Mouse (Mus musculus): Measurements from ENCODE around the gene Cables2. TPM values are rescaled to one million over a fixed set of nuclear protein-coding genes. Genes with fewer than 3 reads are reported as not detected.
A peak's percentile ranks its signal among the peaks of the same experiment; 100 is the strongest.

Gene Cables2
- polyA plus RNA-seq, 1 experiment from 2014 or later = 33.3 TPM

- H3K4me3 ChIP-seq (ENCODE audit: low read depth, low read length) = no peak overlapping the region
- no peaks in the 10 kb centered on the region for H3K36me3 ChIP-seq (ENCODE audit: control insufficient read depth, insufficient read depth, low read length)
- no peak overlapping the region for H3K9ac ChIP-seq (replicated peaks; ENCODE audit: low read depth, low read length)
- H3K9me3 ChIP-seq (ENCODE audit: control insufficient read depth, low read length) = no peaks in the 10 kb centered on the region
- no peaks in the 10 kb centered on the region for H3K27me3 ChIP-seq (ENCODE audit: control insufficient read depth, insufficient read depth, low read length)
- no peak for ATAC-seq (ENCODE audit: low read depth)
- no peak overlapping the region for H3K27ac ChIP-seq (ENCODE audit: low read depth, low read length)
- WGBS = 70% methylated on average over 6 of the region's 6 CpGs
- no peaks in the 10 kb centered on the region; the same call in 1 of the 2 replicates for H3K4me1 ChIP-seq (ENCODE audit: control insufficient read depth, insufficient read depth, low read length)
- H3K4me2 ChIP-seq (ENCODE audit: low read depth, low read length) = no peak overlapping the region
These were observed 38.3 kb downstream of the Cables2 start for GRCm38 (mm10) chr2:180234980-180235379.

GRCm38 (mm10) chr2:180234353-180234752 is 38.9 kb downstream of the Cables2 start:
- no peak for ATAC-seq (ENCODE audit: low read depth)
- Histone ChIP-seq H3K36me3 (ENCODE audit: control insufficient read depth, insufficient read depth, low read length) (no peaks in the 10 kb centered on the region), H3K9ac (replicated peaks; ENCODE audit: low read depth, low read length) (no peak overlapping the region), H3K4me2 (ENCODE audit: low read depth, low read length) (no peak overlapping the region), H3K27ac (ENCODE audit: low read depth, low read length) (no peak overlapping the region), H3K4me3 (ENCODE audit: low read depth, low read length) (no peak overlapping the region), H3K27me3 (ENCODE audit: control insufficient read depth, insufficient read depth, low read length) (no peaks in the 10 kb centered on the region), H3K4me1 (ENCODE audit: control insufficient read depth, insufficient read depth, low read length) (no peaks in the 10 kb centered on the region; the same call in 1 of the 2 replicates), H3K9me3 (ENCODE audit: control insufficient read depth, low read length) (no peaks in the 10 kb centered on the region)
- WGBS = 96% methylated on average over 8 of the region's 8 CpGs

GRCm38 (mm10) chr2:180233101-180233904 is 40.0 kb downstream of the Cables2 start:
- H3K9ac ChIP-seq (replicated peaks; ENCODE audit: low read depth, low read length) = no peak overlapping the region
- no peak overlapping the region for H3K27ac ChIP-seq (ENCODE audit: low read depth, low read length)
- no peak overlapping the region for H3K4me2 ChIP-seq (ENCODE audit: low read depth, low read length)
- peaks cover 3% of the 10 kb centered on the region; the same call in 1 of the 2 replicates for H3K4me1 ChIP-seq (ENCODE audit: control insufficient read depth, insufficient read depth, low read length)
- H3K36me3 ChIP-seq (ENCODE audit: control insufficient read depth, insufficient read depth, low read length) = no peaks in the 10 kb centered on the region
- H3K27me3 ChIP-seq (ENCODE audit: control insufficient read depth, insufficient read depth, low read length) = no peaks in the 10 kb centered on the region
- H3K4me3 ChIP-seq (ENCODE audit: low read depth, low read length) = no peak overlapping the region
- WGBS = 89% methylated on average over 7 of the region's 7 CpGs
- no peak for ATAC-seq (ENCODE audit: low read depth)
- H3K9me3 ChIP-seq (ENCODE audit: control insufficient read depth, low read length) = no peaks in the 10 kb centered on the region

- no peak overlapping the region for H3K9ac ChIP-seq (replicated peaks; ENCODE audit: low read depth, low read length)
- 47% methylated on average over 4 of the region's 4 CpGs for WGBS
- H3K4me3 ChIP-seq (ENCODE audit: low read depth, low read length) = no peak overlapping the region
- H3K27ac ChIP-seq (ENCODE audit: low read depth, low read length) = no peak overlapping the region
- no peaks in the 10 kb centered on the region for H3K9me3 ChIP-seq (ENCODE audit: control insufficient read depth, low read length)
- no peak for ATAC-seq (ENCODE audit: low read depth)
- no peak overlapping the region for H3K4me2 ChIP-seq (ENCODE audit: low read depth, low read length)
- H3K4me1 ChIP-seq (ENCODE audit: control insufficient read depth, insufficient read depth, low read length) = peaks cover 17% of the 10 kb centered on the region; the same call in 1 of the 2 replicates
- no peaks in the 10 kb centered on the region for H3K27me3 ChIP-seq (ENCODE audit: control insufficient read depth, insufficient read depth, low read length)
- H3K36me3 ChIP-seq (ENCODE audit: control insufficient read depth, insufficient read depth, low read length) = no peaks in the 10 kb centered on the region
These were observed 42.8 kb downstream of the Cables2 start for GRCm38 (mm10) chr2:180230482-180230881.

- no peak overlapping the region for H3K4me3 ChIP-seq (ENCODE audit: low read depth, low read length)
- peaks cover 8% of the 10 kb centered on the region; the same call in 1 of the 2 replicates for H3K27me3 ChIP-seq (ENCODE audit: control insufficient read depth, insufficient read depth, low read length)
- H3K4me2 ChIP-seq (ENCODE audit: low read depth, low read length) = no peak overlapping the region
- H3K9ac ChIP-seq (replicated peaks; ENCODE audit: low read depth, low read length) = no peak overlapping the region
- H3K36me3 ChIP-seq (ENCODE audit: control insufficient read depth, insufficient read depth, low read length) = no peaks in the 10 kb centered on the region
- no peak for ATAC-seq (ENCODE audit: low read depth)
- no peak overlapping the region for H3K27ac ChIP-seq (ENCODE audit: low read depth, low read length)
- H3K4me1 ChIP-seq (ENCODE audit: control insufficient read depth, insufficient read depth, low read length) = peaks cover 17% of the 10 kb centered on the region; the same call in 1 of the 2 replicates
- no peaks in the 10 kb centered on the region for H3K9me3 ChIP-seq (ENCODE audit: control insufficient read depth, low read length)
- WGBS = 79% methylated on average over 3 of the region's 3 CpGs
These were observed 44.2 kb downstream of the Cables2 start for GRCm38 (mm10) chr2:180229129-180229528.

GRCm38 (mm10) chr2:180228592-180228991 is 44.7 kb downstream of the Cables2 start:
- Histone ChIP-seq H3K4me2 (ENCODE audit: low read depth, low read length) (no peak overlapping the region), H3K27ac (ENCODE audit: low read depth, low read length) (no peak overlapping the region), H3K36me3 (ENCODE audit: control insufficient read depth, insufficient read depth, low read length) (no peaks in the 10 kb centered on the region), H3K27me3 (ENCODE audit: control insufficient read depth, insufficient read depth, low read length) (peaks cover 8% of the 10 kb centered on the region; the same call in 1 of the 2 replicates), H3K4me3 (ENCODE audit: low read depth, low read length) (no peak overlapping the region), H3K9ac (replicated peaks; ENCODE audit: low read depth, low read length) (no peak overlapping the region), H3K4me1 (ENCODE audit: control insufficient read depth, insufficient read depth, low read length) (peaks cover 17% of the 10 kb centered on the region; the same call in 1 of the 2 replicates), H3K9me3 (ENCODE audit: control insufficient read depth, low read length) (no peaks in the 10 kb centered on the region)
- no peak for ATAC-seq (ENCODE audit: low read depth)
- 53% methylated on average over 7 of the region's 7 CpGs for WGBS

- WGBS = 49% methylated on average over 6 of the region's 6 CpGs
- Histone ChIP-seq H3K9ac (replicated peaks; ENCODE audit: low read depth, low read length) (no peak overlapping the region), H3K4me1 (ENCODE audit: control insufficient read depth, insufficient read depth, low read length) (peaks cover 17% of the 10 kb centered on the region; the same call in 1 of the 2 replicates), H3K4me3 (ENCODE audit: low read depth, low read length) (no peak overlapping the region), H3K27me3 (ENCODE audit: control insufficient read depth, insufficient read depth, low read length) (peaks cover 8% of the 10 kb centered on the region), H3K9me3 (ENCODE audit: control insufficient read depth, low read length) (no peaks in the 10 kb centered on the region), H3K27ac (ENCODE audit: low read depth, low read length) (no peak overlapping the region), H3K36me3 (ENCODE audit: control insufficient read depth, insufficient read depth, low read length) (no peaks in the 10 kb centered on the region), H3K4me2 (ENCODE audit: low read depth, low read length) (0 out of 2 replicates have a peak overlapping the region, but pooled peaks have one; percentile 11)
- ATAC-seq (ENCODE audit: low read depth) = no peak
These were observed 45.2 kb downstream of the Cables2 start for GRCm38 (mm10) chr2:180228060-180228458.

- peaks cover 17% of the 10 kb centered on the region; the same call in 1 of the 2 replicates for H3K4me1 ChIP-seq (ENCODE audit: control insufficient read depth, insufficient read depth, low read length)
- peaks cover 8% of the 10 kb centered on the region for H3K27me3 ChIP-seq (ENCODE audit: control insufficient read depth, insufficient read depth, low read length)
- peak; percentile 47; the same call in 1 of the 2 replicates for ATAC-seq (ENCODE audit: low read depth)
- peak overlapping the region; percentile 11; the same call in 1 of the 2 replicates for H3K4me2 ChIP-seq (ENCODE audit: low read depth, low read length)
- H3K9ac ChIP-seq (replicated peaks; ENCODE audit: low read depth, low read length) = no peak overlapping the region
- H3K4me3 ChIP-seq (ENCODE audit: low read depth, low read length) = no peak overlapping the region
- H3K9me3 ChIP-seq (ENCODE audit: control insufficient read depth, low read length) = no peaks in the 10 kb centered on the region
- WGBS = under 1% methylated on average over 21 of the region's 21 CpGs
- no peak overlapping the region for H3K27ac ChIP-seq (ENCODE audit: low read depth, low read length)
- no peaks in the 10 kb centered on the region for H3K36me3 ChIP-seq (ENCODE audit: control insufficient read depth, insufficient read depth, low read length)
These were observed 45.8 kb downstream of the Cables2 start for GRCm38 (mm10) chr2:180227262-180228059.

Data from neural tube, embryonic 14.5 days (tissue).